Mouse (Mus musculus) v-Abl transformed pro-B cells (cell line): ENCODE measurements around the gene Nup85.
"Not testable (repeated sequence)": the region's sequence is repeated elsewhere in the genome, so short reads cannot be mapped to it uniquely, and the experiment has no call there.

ENCODE experiments used
- in situ Hi-C, 2 experiments: fragments of 400-800 bp; cut with MboI; formaldehyde crosslinking; loops; one replicate each; pipeline ENCODE4 v1.15.1; 2025; ENCODE audit not compliant: unreplicated experiment in 2 of 2

The Nup85 gene

GRCm38 (mm10) chr11:115564064-115564809 lies at the start of gene Nup85:
Gene Nup85, plus strand, starts transcription at chr11:115564434.
- in situ Hi-C loops, result loop anchor here (5.0 kb wide), 2 partner anchors 48 to 153 kb away; partner anchors contain the start of gene Mif4gd (in 1 of the 2)

DNA sequence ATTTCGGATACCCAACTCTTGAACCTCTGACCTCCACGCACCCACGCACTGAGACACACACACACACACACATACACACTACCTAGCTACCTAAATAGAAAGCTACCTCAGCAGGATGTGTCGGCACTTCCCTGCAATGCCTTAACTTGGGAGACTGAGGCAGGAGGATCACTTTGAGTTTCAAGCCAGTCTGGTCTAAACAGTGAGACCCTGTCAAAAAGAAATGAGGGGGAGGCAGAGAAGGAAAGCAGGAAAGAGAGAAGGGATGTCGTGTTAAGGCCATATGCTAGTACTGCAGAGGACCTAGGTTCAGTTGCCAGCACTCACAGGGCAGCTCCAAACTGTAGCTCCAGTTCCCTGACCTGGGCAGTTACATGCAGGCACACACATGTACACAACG lies 49.2 kb upstream of the Nup85 start:
- in situ Hi-C loops, result no loop called here

- in situ Hi-C loops, result no loop called here
Observed at GRCm38 (mm10) chr11:115516942-115517341, 47.3 kb upstream of the Nup85 start.

- in situ Hi-C loops, result no loop called here
Observed at GRCm38 (mm10) chr11:115518693-115519092, 45.5 kb upstream of the Nup85 start.

DNA sequence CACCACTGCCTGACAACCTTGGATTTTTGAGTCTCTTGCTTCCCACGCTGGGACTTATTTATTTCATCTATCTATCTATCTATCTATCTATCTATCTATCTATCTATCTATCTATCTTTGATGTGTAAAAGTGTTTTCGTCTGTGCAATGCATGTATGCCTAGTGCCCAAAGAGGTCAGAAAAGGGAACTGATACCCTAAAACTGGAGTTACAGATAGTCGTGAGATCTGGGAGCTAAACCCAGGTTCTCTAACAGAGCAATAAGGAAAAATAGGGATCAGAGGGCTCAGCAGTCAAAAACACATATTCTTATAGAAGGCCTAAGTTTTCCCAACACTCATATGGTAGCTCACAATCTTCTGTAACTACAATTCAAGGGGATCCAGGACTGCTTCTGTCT lies 44.7 kb upstream of the Nup85 start:
- in situ Hi-C loops, result no loop called here

GRCm38 (mm10) chr11:115520218-115520617 lies 44.0 kb upstream of the Nup85 start:
- in situ Hi-C loops, result no loop called here

GRCm38 (mm10) chr11:115521080-115521479 lies 43.2 kb upstream of the Nup85 start:
- in situ Hi-C loops, result no loop called here

DNA sequence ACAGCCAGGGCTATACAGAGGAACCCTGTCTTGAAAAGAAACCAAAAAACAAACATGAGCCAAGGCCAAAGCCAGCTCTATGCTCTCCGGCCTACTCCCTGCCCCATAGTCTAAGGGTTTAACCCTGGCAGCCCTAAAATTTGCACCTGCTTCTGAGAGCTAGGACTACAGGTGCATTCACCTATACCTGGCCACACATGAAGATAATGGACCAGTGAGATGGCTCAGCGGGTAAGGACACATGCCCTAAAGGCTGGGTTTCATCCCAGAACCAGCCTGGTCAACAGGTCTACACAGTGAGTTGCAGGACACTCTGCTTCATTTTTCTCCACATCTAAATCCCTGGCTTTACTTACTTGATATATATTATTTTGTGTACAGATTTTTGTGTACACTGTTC lies 42.0 kb upstream of the Nup85 start:
- in situ Hi-C loops, result no loop called here

DNA sequence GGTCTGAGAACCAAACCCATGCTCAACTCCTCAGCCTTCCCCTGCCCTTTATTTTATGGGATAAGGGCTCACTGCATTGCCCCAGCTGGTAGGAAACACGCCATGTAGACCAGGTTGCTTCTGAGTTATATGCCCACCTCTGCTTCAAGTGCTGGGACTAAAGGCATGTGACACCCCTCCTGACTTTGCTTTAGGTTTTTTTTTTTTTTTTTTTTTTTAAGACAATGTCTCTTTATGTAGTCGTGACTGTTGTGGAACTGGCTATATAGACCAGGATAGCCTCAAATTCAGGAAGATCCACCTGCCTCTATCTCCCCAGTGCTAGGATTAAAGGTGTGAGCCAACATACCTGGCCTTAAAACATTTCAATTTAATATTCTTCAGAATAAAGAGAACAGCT lies 41.5 kb upstream of the Nup85 start:
- in situ Hi-C loops, result no loop called here

GRCm38 (mm10) chr11:115526446-115526845 lies 37.8 kb upstream of the Nup85 start:
- in situ Hi-C loops, result not testable (repeated sequence)

- in situ Hi-C loops, result loop anchor here (5.0 to 10.0 kb wide), 2 partner anchors 48 to 50 kb away; no protein-coding TSS in a partner anchor
Observed at GRCm38 (mm10) chr11:115534759-115535371, 29.4 kb upstream of the Nup85 start.

GRCm38 (mm10) chr11:115535401-115536037 lies 28.7 kb upstream of the Nup85 start:
- in situ Hi-C loops, result loop anchor here (5.0 to 10.0 kb wide), 2 partner anchors 48 to 51 kb away; no protein-coding TSS in a partner anchor

GRCm38 (mm10) chr11:115536038-115536681 lies 28.1 kb upstream of the Nup85 start, which contains the start of gene Sumo2:
Gene Sumo2, minus strand, starts transcription at chr11:115536276.
- in situ Hi-C loops, result loop anchor here (5.0 to 10.0 kb wide), 2 partner anchors 49 to 51 kb away; no protein-coding TSS in a partner anchor

DNA sequence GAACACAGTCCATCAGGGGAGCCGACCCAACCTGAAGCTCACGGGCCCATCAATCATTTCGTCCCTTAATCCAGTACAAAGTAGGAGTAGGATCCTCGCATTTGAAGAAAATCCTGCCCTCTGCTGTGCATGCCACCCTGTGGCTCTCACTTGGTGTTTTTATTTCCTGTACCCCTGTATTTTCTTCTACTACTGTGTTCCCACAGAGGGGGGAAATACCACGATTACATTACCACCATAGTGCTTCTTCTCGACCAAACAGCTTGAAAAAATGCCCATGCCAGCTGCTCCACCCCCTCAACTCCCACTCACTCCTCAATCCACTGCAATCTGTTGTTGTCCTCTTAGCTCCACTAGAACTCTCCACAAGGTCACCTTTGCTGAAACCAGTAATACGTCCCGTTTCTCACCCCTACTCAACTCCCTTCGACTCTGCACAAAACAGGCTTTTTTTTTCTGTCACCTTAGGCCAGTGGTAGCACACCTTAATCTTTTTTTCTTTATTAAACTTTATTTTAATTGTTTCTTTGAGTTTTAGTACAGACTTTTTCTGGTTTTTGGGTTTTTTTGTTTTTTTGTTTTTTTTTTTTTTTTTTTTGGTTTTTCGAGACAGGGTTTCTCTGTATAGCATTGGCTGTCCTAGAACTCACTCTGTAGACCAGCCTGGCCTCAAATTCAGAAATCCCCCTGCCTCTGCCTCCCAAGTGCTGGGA lies 27.2 kb upstream of the Nup85 start:
- in situ Hi-C loops, result loop anchor here (5.0 to 10.0 kb wide), 2 partner anchors 50 to 52 kb away; no protein-coding TSS in a partner anchor

GRCm38 (mm10) chr11:115538045-115538444 lies 26.2 kb upstream of the Nup85 start:
- in situ Hi-C loops, result loop anchor here (5.0 to 10.0 kb wide), 2 partner anchors 51 to 53 kb away; no protein-coding TSS in a partner anchor

DNA sequence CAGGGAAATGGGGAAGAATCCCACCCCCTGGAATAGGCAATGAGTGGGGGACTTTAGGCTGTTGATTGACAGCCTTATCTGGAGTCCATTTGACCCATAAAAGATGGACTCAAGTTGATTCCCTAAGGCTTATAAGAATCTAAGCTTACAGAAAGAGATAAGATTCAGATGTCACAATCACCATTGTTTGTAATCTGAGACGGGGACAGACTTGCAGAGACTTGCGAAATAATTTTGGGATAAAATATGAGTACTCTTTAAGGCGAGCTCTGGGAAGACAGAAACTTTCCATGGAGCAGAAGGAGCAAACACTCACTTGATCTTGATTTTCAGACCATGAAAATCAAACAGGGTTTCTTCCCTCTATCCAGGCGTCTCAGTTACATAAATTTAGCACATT lies 20.7 kb upstream of the Nup85 start:
- in situ Hi-C loops, result no loop called here

DNA sequence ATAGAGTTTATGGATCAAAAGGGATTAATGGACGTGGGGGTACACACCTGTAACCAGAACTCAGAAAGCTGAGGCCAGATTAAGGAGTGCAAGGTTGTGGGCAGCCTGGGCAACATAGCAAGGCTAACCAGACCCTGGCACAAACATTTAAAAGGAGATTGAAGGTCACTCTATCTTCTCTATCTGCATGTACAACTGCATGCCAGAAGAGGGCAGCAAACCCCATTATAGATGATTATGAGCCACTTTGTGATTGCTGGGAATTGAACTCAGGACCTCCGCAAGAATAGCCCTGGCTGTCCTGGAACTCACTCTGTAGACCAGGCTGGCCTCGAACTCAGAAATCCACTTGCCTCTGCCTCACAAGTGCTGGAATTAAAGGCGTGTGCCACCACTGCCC lies 11.5 kb upstream of the Nup85 start:
- in situ Hi-C loops, result no loop called here

DNA sequence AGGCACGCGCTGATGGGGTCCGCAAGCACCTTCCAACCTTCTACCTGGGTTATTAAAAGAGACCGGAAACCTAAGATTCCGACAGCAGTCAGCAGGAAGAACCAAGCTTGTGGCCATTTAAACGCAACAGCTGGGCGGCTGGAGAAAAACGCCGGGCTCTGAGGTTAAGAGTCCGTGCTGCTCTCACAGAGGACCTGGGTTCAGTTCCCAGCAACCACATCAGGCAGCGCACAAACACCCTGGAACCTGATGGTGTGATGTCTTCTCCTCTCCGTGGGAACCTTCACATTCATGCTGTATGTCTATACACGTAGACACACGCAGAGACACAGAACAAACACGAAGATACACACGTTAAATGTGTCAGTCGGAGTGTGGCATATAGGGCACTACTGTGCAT lies 8.5 kb upstream of the Nup85 start:
- in situ Hi-C loops, result loop anchor here in 1 of 2 experiments (5.0 kb wide), 2 partner anchors 162 to 257 kb away; partner anchors contain the start of genes Caskin2 and Tsen54

DNA sequence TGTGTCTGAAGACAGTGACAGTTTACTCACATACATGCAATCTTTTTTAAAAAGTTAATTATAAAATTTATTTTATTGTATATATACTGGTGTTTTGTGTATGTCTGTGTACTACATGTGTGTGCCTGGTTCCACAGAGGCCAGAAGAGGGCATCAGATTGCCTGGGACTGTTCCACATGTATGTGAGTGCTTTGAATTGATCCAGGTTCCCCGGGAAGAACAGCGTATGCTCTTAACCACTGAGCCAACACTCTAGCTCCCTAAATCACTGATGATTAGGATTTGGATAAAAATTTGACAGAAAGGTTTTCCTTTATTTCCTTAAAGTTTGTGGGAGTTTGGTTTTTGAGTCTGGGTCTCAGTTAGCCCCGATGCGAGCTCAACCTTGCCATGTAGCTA lies 828 bp upstream of the Nup85 start:
- in situ Hi-C loops, result loop anchor here (5.0 kb wide), 2 partner anchors 49 to 154 kb away; partner anchors contain the start of gene Mif4gd (in 1 of the 2)

GRCm38 (mm10) chr11:115564961-115565360 lies 727 bp downstream of the Nup85 start:
- in situ Hi-C loops, result loop anchor here (5.0 kb wide), 2 partner anchors 47 to 152 kb away; partner anchors contain the start of gene Mif4gd (in 1 of the 2)
